Mouse (Mus musculus): Measurements from ENCODE around the gene Robo3.

Robo3 gene

DNA sequence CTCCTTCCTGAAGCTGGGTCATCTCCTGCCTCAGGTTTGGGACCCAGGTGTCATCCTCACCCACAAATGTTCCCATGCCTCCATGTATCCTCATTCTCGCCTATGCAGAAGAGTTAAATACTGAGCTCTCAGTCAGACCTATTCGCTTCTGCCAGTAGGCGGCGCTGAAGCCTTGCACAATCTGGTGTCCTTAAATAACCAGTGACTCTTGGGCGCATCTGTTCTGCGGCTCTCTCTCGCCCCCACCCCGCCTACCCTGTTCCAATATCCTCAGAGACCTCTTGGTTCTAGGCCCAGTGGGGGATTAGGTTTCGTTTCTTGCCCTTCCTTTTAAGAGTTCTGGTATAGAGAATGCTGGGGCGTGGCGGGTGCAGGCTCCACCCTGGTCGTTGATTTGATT is 2.5 kb downstream of the Robo3 start:
- peak; percentile 92 to 97 for DNase-seq (ENCODE audit: low spot score in 2 of 2)

GRCm38 (mm10) chr9:37429326-37429725 is 3.7 kb downstream of the Robo3 start:
- no peak for DNase-seq (ENCODE audit: low spot score in 2 of 2)

DNA sequence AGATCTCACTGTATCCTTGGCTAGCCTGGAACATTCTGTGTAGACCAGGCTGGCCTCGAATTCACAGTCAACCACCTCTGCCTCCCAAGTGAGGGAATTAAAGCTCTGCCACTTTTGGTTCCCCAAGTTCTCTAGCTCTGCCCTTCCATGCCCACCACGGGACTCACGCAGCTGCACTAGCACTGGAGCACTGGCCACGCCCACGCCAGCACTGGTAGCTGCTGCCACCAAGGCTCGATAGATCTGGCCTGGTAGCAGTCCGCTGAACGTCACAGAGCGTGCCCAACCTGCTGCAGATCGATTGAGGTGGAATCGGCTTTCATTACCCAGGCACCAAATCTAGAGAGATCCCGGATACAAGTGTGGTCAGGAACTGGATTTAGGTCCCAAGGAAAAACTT is 11.8 kb downstream of the Robo3 start:
- no peak for DNase-seq (ENCODE audit: low spot score in 2 of 2)

DNA sequence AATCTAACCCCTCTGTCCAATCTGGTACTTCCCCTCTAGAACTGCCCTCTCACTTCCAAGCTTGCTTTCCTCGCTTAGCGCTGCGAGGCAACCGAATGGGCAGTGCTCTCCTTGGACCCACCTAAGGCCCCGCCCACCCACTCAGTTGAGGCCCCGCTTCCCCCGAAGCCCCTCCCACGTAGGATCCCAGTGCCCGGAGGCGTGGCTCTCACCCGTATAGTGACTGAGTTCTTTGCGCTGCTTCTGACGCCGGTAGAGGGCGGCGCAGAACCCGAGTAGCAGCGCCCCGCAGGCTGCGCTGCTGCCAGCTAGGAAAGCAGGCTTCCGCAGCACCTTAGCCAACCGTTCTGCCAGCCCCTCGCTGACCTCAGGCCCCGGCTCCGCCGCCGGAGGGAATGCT is 12.4 kb downstream of the Robo3 start:
- DNase-seq (ENCODE audit: low spot score in 2 of 2), result peak; percentile 44 to 60

- no peak for DNase-seq (ENCODE audit: low spot score in 2 of 2)
These were observed 14.3 kb downstream of the Robo3 start for GRCm38 (mm10) chr9:37418791-37419190.

DNA sequence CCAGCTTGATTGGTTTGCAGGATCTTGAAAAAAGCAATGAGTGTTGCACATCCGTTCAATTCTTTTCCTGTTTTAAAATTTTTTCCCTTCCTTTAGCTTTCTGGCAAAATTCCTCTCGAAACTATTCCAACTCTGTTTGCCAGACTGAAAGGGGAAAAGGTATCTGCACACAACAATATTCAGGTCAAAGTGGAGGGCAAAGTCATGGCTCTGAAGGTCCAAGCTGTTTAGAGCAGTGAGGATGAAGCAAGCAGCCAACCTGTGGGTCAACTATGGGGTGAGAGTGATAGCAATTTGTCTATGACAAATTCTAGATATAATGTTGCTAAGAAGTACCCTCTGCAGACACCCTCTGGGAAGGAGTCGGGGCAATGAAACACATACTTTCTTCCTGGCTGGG is 18.4 kb downstream of the Robo3 start:
- DNase-seq (ENCODE audit: low spot score in 2 of 2), result no peak

DNA sequence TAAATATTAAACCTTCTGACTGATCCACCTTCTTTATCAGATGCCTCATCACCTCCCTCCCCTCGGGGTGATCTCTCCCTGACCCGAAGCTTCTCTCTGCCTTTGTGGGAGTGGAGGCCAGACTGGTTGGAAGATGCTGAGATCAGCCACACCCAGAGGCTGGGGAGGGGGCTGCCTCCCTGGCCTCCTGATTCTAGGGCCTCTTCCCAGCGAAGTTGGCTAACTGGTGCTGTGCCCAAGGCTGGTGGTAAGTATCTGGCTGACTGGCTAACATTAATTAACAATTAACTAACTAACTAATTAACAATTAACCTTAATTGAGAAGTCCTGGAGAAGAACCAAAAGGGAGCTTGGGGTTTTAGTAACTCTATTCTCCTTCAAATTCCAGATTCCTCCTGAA is 20.1 kb downstream of the Robo3 start:
- DNase-seq (ENCODE audit: low spot score in 2 of 2), result no peak

DNA sequence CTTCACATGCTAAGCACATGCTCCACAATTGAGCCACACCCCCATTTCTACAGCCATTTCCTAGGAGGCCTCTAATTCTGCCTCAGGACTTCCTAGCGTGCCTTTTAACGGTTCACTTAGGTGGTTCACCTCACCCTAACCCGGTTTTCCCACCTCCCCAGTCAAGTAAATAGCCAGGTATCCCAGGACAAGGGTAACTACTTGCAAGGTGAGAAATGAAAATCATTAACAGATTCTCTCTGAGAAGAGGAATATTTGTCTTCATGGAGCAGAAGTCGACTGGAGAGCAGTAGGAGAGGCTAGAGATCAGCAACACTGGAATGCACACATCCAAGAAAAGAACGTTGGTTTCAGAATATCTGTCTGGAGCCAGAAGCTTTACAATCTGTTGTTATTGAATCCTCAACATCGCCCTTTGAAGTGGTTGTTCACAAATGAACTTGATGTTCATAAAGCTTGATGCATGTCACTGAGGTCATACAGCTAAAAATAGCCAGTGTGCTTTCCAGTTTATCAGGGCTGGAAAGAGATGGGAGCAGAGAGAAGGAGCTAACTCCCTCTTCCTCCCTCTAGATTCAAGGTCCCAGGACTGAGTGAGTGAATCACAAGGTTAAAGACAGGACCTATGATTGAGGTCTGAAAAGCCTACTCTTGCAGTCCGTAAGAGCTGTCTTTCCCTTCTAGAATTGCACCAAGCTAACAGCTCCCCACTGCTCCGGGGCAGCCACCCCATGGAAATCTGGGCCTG is 23.2 kb downstream of the Robo3 start:
- DNase-seq (ENCODE audit: low spot score in 2 of 2), result no peak

DNA sequence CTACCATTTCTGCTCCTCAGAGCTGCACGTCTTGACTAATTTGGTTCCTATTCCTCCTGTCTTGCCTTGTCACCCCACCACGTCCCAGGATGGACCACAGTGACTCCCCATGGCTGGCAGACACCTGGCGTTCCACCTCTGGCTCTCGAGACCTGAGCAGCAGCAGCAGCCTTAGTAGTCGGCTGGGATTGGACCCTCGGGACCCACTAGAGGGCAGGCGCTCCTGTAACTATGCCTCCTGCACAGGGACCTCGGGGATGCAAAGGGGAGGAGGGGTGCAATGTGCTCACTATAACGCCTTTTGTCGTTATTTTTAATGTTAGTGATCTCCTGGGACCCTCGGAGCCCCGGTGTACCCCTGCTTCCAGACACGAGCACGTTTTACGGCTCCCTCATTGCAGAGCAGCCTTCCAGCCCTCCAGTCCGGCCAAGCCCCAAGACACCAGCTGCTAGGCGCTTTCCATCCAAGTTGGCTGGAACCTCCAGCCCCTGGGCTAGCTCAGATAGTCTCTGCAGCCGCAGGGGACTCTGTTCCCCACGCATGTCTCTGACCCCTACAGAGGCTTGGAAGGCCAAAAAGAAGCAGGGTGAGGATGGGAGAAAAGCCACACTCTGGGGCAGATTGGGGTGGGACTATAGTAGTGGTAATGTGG is 25.1 kb downstream of the Robo3 start:
- DNase-seq (ENCODE audit: low spot score in 2 of 2), result no peak

DNA sequence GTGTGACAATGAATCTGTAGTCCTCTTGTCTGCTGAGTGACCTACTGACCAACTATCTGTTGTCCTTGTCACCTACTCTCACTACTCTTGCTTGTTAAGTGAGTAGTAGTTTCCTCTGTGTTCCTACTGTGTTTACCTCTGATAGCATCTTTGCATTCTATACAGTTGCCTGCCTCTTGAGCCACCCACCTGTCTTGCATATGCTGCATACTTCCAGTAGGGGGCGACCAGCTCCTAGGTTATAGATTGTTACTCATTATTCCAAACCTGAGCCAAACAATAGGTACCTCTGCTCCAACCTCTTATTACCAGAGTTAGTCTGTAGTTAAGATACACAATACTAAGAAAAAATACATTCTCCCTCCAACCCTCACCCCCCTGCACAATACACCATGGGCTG is 26.7 kb downstream of the Robo3 start:
- DNase-seq (ENCODE audit: low spot score in 2 of 2), result no peak

- no peak for DNase-seq (ENCODE audit: low spot score in 2 of 2)
These were observed 30.0 kb downstream of the Robo3 start for GRCm38 (mm10) chr9:37403011-37403410.

GRCm38 (mm10) chr9:37402501-37402900 is 30.5 kb downstream of the Robo3 start:
- no peak for DNase-seq (ENCODE audit: low spot score in 2 of 2)

DNA sequence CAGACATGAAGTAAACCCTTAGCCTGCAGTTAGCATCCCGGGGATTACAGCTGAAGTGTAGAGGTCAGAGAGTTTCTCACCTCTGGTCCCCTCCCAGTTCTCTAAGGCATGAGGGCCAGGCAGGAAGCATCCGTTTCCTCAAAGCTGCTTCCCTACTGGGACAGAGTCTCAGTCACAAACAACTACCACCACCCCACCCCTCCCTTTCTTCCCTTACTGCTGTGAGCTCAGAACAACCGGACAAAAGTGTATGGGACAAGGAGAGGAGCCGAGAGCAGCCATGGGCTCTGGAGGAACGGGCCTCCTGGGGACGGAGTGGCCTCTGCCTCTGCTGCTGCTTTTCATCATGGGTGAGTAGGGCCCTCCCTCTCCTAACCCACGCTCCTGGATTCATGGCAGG is 31.2 kb downstream of the Robo3 start, which contains the start of gene Robo4:
TSS of gene Robo4 (plus strand) at position 96 of the 400 bp plus-strand sequence.
- no peak for DNase-seq (ENCODE audit: low spot score in 2 of 2)

- no peak for DNase-seq (ENCODE audit: low spot score in 2 of 2)
These were observed 32.5 kb downstream of the Robo3 start for GRCm38 (mm10) chr9:37400585-37400984.

GRCm38 (mm10) chr9:37393482-37394131 is 39.4 kb downstream of the Robo3 start:
- no peak for DNase-seq (ENCODE audit: low spot score in 2 of 2)

DNA sequence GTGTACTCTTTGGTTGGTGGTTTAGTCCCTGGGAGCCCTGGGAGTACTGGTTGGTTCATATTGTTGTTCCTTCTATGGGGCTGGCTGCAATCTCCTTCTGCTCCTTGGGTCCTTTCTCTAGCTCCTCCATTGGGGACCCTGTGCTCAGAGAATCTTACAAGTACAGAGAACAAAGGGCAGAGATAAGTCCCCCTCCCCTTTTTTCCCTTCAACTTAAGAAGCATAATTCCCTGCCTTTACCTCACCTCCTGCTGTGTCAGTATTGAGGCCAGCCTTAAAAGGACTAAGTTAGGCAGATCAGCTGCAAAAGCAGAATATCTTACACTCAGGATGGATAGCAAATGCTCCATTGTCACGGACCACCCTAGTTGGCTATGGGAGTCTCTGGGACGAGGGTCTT is 41.0 kb downstream of the Robo3 start:
- DNase-seq (ENCODE audit: low spot score in 2 of 2), result no peak

GRCm38 (mm10) chr9:37390891-37391290 is 42.2 kb downstream of the Robo3 start:
- DNase-seq (ENCODE audit: low spot score in 2 of 2), result no peak

DNA sequence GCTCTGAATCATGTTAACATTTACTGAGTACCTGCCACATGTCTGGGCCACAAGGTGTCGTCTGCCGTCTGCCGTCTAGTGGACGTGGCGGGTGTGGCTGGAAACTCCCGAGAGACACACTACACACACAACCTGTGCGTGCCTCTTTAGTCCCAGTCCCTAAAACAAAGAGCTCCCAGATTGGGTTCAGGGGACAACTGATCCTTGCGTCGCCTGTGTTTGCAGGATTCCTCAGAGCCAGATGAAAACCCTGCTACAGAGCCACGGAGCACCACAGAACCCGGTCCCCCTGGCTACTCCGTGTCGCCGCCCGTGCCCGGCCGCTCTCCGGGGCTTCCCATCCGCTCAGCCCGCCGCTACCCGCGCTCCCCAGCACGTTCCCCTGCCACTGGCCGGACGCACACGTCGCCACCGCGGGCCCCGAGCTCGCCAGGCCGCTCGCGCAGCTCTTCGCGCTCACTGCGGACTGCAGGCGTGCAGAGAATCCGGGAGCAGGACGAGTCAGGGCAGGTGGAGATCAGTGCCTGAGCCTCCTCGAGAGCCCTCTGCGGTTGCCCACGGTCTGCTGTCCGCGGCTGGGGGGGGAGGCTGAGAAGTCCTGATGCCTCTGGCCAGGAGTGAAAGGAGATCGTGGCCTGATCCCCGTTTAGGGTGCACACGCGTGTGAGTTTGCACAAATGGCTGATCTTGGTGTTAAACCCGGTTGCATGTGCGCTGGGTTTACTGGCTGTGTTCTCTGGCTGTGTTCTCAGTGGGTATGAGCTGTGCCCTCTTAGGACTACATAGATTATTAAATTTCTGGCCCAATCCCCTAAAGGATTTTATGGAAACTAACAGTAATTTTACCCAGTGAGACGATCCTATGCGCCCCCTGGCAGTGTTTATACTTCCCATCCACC is 48.5 kb downstream of the Robo3 start:
- DNase-seq (ENCODE audit: low spot score in 2 of 2), result no peak

- DNase-seq (ENCODE audit: low spot score in 2 of 2), result no peak
These were observed 49.9 kb downstream of the Robo3 start for GRCm38 (mm10) chr9:37383161-37383560.

GRCm38 (mm10) chr9:37375718-37376117 is 57.3 kb downstream of the Robo3 start:
- no peak for DNase-seq (ENCODE audit: low spot score in 2 of 2)

- no peak for DNase-seq (ENCODE audit: low spot score in 2 of 2)
These were observed 61.7 kb downstream of the Robo3 start for GRCm38 (mm10) chr9:37371232-37371801.

DNA sequence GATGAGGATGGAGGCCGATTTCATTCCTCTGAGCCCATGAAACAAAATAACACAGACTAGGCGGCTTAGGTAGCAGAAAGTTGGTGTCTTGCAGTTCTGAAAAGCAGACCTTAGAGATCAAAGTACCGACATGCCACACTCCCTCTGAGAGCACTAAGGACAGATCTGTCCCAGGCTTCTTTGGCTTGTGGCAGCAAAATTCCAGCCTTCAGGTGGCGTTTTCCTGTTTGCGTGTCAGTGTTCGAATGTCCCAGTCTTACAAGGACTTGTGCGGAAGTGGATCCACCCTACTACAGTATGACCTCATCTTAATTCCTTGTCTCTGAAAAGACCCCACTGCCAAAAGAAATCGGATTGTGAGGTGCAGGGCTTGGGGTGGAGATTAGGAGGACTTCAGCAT is 64.2 kb downstream of the Robo3 start:
- no peak for DNase-seq (ENCODE audit: low spot score in 2 of 2)

All from frontal cortex, postnatal 36 days (tissue).